Mouse (Mus musculus): Measurements from ENCODE around the gene Slc39a5.

Slc39a5 gene

GRCm38 (mm10) chr10:128377222-128377939 is 23.6 kb downstream of the Slc39a5 start:
- DNase-seq (ENCODE audit: extremely low spot score, low read depth, low spot score): no peak

DNA sequence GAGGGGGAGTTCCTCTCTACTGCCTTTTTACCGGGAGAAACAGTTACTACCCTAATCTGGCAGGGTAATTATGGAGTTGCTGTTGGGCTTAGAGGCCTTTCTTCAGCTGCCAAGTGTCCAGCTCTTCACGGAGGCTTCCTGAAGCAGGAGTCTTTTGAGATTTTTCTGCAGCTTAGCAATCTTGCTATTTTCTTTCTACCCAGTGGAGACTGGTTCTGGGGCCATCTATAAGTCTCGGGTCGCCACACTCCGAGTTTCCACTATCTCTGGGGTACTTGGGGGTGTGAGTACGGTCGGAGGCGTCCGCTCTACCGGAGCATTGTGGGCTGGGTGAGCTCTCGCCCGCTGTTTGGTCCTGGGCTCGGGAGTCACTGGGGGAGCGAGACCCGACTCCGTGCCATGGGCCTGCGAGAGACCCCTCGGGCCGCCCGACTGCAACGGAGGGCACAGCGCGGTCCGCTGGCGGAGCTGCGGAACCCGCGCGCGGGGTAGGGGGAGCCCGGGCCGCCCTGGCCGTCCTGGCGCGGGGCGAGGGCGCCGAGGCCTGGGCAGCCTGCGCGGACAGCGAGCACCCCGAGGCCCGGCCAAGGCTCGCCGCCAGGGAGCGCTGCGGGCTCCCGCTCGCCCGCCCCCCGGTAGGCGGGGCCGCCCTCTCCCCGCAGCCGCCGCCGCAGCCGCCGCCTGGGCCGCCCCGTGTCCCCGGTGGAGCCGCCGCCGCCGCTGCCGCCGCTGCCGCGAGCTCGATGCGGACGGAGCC is 24.4 kb downstream of the Slc39a5 start, which contains the start of gene Ankrd52:
TSS of gene Ankrd52 (plus strand) at position 661 of the 757 bp plus-strand sequence.
- peak; percentile 37 for DNase-seq (ENCODE audit: extremely low spot score, low read depth, low spot score)

DNA sequence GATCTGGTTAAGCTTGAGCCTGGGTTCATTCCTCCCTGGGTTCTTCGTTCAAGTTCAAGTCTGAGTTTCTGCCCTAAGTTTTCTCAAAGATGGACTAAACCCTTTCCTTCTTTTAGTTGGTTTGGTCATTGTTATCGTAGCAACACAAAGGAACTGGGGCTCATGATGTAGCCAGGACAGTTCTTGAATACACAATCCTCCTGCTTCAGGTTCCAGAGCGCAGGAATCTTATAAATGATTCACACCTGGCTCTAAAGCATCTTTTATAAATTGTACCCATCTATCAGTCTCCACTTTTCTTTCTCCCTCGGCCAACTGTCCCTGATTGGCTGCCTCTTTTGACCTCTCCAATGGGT is 25.0 kb downstream of the Slc39a5 start:
- DNase-seq (ENCODE audit: extremely low spot score, low read depth, low spot score): no peak

- DNase-seq (ENCODE audit: extremely low spot score, low read depth, low spot score): no peak
Observed at GRCm38 (mm10) chr10:128374393-128374792, 26.6 kb downstream of the Slc39a5 start.

DNA sequence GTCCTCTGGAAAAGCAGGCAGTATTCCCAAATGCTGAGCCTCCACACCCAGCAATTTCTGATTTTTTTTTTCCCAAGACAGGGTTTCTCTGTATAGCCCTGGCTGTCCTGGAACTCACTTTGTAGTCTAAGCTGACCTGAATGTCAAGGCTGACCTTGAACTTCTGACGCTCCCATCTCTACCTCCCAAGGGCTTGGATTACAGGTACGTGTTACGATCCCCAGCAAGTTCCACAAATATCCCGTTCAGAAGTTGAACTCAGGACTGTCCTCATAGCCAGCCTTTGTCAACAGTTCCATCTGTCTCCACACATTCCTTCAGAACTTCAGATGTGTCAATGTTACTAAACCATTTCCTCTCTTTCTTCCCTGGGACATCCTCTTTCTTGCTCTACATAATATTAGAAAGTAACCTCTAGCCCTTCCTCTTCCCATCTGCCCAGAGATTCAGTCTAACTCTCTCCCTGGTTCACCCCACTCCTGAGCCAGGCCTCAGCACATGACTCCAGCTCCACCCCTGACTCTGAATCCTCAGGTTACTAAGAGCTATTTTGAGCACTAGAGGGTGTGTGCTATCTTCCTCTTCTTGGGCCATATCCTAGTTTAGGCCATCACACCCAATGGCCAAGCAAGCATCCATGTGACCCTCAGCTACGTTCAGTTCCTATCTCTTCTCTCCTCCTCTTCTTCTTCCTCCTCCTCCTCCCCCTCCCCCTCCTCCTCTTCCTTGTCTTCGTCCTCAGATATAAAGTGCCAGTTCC is 27.9 kb downstream of the Slc39a5 start:
- no peak for DNase-seq (ENCODE audit: extremely low spot score, low read depth, low spot score)

DNA sequence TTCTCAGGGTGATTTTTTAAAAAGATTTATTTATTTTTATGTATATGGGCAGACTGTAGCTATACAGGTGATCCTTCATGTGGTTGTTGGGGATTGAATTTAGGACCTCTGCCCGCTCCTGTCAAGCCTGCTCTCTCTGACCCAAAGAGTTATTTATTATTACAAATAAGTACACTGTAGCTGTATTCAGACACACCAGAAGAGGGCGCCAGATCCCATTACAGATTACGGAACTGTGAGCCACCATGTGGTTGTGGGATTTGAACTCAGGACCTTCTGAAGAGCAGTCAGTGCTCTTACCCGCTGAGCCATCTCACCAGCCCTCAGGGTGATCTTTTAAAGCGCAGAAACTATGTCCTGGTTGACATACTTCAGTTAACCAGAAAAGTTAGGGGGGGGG is 28.9 kb downstream of the Slc39a5 start:
- DNase-seq (ENCODE audit: extremely low spot score, low read depth, low spot score): no peak

DNA sequence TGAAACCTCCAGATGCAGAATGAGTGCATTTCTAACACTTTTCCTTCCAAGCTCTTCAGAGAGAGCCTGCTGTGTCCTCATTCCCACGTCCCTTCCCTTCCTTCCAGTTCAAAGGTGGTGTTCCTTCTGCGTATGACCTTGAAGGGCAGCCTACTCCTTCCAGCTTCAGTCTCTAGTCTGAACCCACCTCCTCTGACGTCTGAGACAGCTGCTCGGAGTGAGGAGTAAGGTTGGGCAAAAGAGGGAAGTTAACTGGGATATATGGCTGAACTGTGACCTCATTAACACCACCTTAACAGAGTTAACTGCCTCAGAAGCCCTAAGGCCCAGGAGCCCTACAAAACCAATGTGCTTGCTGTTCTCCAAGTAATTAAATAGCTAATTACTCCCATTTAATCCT is 30.4 kb downstream of the Slc39a5 start:
- DNase-seq (ENCODE audit: extremely low spot score, low read depth, low spot score): no peak

DNA sequence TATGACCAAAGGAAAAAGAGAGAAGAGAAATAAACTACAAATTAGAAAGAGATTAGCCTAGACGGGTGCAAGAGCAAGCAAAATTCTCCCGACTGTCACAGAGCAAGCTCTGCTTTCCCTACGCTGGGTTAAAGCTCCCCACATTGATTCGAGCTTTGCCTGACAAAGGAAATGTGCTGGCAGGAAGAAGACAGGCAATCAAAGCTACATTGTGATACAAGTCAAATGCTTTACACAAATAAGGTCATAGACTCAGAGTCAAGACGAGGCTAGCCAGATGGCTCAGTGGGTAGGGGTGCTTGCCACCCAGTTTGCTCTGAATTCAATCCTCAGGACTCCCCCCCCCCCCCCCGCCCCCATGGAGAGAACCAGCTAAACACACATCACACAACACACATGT is 31.0 kb downstream of the Slc39a5 start:
- DNase-seq (ENCODE audit: extremely low spot score, low read depth, low spot score): no peak

DNA sequence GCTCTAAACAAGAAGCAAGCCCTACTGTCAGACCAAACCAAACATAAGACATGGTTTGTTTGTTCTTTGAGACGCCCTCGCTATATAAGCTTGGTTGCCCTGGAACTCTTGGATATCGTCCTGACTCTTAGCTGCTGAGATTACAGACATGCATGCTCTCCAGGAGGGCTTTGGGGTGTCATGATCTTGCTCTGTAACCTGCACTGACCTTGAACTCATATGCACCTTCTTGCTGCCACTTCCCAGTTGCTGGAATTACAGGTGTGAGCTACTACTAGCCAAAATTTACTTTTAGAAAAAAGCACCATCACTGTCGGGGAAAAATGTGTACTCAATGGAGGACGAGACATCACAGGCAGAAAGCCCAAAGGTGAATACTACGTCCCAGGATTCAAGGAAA is 31.4 kb downstream of the Slc39a5 start:
- no peak for DNase-seq (ENCODE audit: extremely low spot score, low read depth, low spot score)

GRCm38 (mm10) chr10:128369218-128369543 is 31.8 kb downstream of the Slc39a5 start:
- no peak for DNase-seq (ENCODE audit: extremely low spot score, low read depth, low spot score)

DNA sequence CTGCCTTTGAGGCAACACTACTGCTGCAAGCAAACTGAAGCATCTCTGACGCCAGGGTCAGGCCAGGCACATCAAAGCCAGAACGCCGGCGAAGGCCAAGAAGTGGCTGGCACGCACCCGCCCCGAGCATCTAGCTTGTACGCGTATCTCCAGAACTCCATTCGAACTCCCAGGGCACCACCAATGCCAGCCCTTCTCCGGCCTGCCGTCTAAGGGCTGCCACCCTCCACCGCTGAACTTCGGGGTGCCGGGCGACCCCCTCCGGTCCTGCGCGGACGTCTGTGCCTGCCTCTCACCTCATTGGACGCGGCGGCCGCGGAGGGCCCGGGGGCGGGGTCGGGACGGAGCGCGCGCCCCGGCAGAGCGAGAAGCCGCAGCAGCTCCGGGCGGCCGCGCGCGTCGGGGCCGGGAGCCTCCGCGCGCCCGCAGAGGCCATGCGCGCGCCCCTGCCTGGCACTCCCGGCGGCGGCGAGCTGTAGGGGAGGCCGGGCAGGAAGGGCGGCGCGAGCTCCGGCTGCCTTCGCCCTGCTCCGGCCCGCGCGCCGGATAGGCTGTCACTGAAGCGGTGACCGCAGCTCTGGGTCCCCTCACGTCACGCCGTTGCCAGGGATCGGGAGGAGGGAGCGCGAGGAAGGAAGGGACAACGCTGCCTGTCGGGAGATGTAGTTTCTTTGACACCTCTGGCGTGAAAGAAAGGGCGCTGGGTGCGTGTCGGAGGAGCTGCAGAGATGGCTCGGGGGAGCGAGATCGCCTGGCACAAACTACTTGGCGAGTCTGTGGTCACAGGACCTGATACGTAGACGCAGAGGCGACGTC is 32.4 kb downstream of the Slc39a5 start, which contains the start of gene Coq10a:
TSS of gene Coq10a (minus strand) at position 596 of the 816 bp plus-strand sequence.
- DNase-seq (ENCODE audit: extremely low spot score, low read depth, low spot score): peak; percentile 53

DNA sequence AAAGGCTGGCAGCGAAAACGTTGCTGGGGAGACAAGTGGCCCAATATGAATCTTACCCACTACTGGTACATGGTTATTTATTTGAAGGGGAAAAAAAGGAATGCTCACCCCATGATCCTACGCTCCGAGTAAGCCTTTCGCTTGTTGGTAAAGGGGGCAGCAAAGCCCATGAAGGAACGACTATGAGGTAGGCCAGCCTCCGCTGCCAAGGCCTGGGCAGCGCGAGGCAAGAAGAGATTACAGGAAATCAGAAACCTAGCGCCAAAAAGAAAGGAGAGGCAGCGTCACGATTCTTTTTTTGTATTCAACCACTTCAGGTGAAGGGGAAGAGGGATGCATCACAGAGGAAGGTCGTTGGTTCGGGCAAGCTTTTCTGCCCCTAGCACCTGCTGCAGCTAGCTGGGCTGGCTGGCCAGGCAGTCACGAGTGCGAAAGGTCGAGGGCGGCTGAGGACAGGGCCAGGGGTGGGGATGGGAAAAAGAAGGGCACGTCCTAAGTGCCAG is 33.1 kb downstream of the Slc39a5 start:
- DNase-seq (ENCODE audit: extremely low spot score, low read depth, low spot score): no peak

DNA sequence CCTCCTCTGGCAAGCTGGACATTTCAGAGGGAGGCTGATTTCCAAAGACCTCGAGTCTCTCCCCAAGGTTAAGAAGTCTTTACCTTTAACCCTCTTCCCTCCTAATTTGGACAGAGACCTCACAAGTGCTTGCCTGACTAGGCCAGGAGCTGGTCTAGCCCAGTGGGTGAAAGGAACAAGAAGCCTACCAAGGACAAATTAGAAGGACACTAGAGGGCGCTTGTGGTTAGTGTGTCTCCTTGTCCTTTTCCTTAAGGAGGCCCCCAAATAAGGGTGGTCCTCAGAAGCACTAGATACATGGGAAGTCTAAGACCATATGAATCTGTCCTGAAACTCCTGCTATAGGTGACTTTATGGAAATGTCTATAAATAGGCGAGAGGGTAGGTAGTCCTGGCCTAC is 38.5 kb downstream of the Slc39a5 start:
- no peak for DNase-seq (ENCODE audit: extremely low spot score, low read depth, low spot score)

- DNase-seq (ENCODE audit: extremely low spot score, low read depth, low spot score): no peak
Observed at GRCm38 (mm10) chr10:128361836-128362235, 39.2 kb downstream of the Slc39a5 start.

DNA sequence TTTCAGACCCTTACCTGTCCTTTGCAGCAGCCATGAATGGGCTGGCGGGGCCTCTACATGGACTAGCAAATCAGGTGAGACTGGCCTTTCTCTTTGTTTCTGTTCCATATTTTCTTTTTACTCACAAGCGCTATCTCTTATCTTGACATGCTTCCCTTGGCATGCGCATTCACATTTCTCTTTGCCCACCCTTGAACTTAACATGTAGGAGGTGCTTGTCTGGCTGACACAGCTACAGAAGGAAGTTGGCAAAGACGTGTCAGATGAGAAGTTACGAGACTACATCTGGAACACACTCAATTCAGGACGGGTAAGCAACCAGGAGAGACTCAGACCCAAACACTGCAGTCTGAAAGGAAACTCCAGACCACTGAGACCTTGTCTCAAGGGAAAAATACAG is 41.8 kb downstream of the Slc39a5 start:
- no peak for DNase-seq (ENCODE audit: extremely low spot score, low read depth, low spot score)

GRCm38 (mm10) chr10:128358796-128359195 is 42.2 kb downstream of the Slc39a5 start:
- DNase-seq (ENCODE audit: extremely low spot score, low read depth, low spot score): no peak

DNA sequence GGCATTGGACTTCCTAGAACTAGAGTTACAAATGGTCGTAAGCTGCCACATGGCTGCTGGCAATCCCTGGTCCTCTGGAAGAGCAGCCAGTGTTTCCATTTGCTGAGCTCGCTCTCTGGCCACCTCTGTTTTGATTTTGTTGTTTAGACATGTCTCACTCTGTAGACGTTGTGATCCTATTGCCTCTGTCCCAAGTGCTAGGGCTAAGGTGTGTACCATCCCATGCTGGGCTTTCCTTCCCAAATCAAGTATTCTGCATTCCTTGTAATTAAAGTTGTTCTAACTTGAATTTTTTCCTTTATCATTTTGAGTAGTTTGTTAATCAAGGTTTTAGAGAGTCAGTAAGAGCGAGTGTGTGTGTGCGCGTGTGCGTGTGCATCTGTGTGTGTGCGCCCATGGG is 53.5 kb downstream of the Slc39a5 start:
- no peak for DNase-seq (ENCODE audit: extremely low spot score, low read depth, low spot score)
